Mouse (Mus musculus) G1E (cell line): ENCODE data around the gene Map1lc3a. TPM values are rescaled to one million over a fixed set of nuclear protein-coding genes. Genes with fewer than 3 reads are reported as not detected.

Experiments used
- ATAC-seq: 2 replicates; pipeline ENCODE4 v1.8.0; 2016; ENCODE audit warnings: mild to moderate bottlenecking; ENCODE audit not compliant: insufficient number of reproducible peaks, poor library complexity, low FRiP score, severe bottlenecking; ENCODE audit errors: extremely low read depth
- DNase-seq: peaks from one replicate; pipeline ENCODE4 v3.0.0; 2012; ENCODE audit warnings: low spot score
- H3K27me3 ChIP-seq: 2 replicates; pipeline ENCODE4 v1.6.1; 2012; ENCODE audit warnings: mild to moderate bottlenecking, low read length, inconsistent platforms; ENCODE audit not compliant: insufficient read depth
- H3K36me3 ChIP-seq: replicated peaks from 2 replicates; pipeline ENCODE3; 2012; ENCODE audit warnings: mild to moderate bottlenecking, inconsistent platforms
- H3K4me1 ChIP-seq: 2 replicates; pipeline ENCODE4 v1.6.1; 2012; ENCODE audit warnings: low read depth, low read length, inconsistent platforms, mixed read lengths; ENCODE audit not compliant: insufficient read depth
- H3K4me3 ChIP-seq: 2 replicates; pipeline ENCODE4 v1.5.1; 2012; ENCODE audit warnings: low read depth, mild to moderate bottlenecking, inconsistent platforms, low read length, moderate library complexity, mixed read lengths
- H3K9me3 ChIP-seq: replicated peaks from 2 replicates; pipeline ENCODE4 v1.6.1; 2012; ENCODE audit warnings: inconsistent platforms
- CTCF ChIP-seq: IDR thresholded peaks from 2 replicates; pipeline ENCODE4 v1.5.1; 2012; ENCODE audit warnings: low read depth, low read length, inconsistent platforms, mixed read lengths
- GATA1 ChIP-seq: IDR thresholded peaks from 2 replicates; pipeline ENCODE4 v1.6.1; 2012; ENCODE audit warnings: borderline replicate concordance, low read length, inconsistent platforms, mixed read lengths
- GATA2 ChIP-seq: IDR thresholded peaks from 2 replicates; pipeline ENCODE4 v1.6.1; 2012; ENCODE audit warnings: low read depth, low read length, inconsistent platforms, borderline replicate concordance
- POLR2AphosphoS5 ChIP-seq: IDR thresholded peaks from 2 replicates; pipeline ENCODE4 v1.6.1; 2012; ENCODE audit warnings: low read depth, low read length, inconsistent platforms; ENCODE audit not compliant: insufficient replicate concordance
- TAL1 ChIP-seq: conservative IDR thresholded peaks from 2 replicates; pipeline ENCODE4 v1.6.1; 2012; ENCODE audit warnings: low read depth, low read length, inconsistent platforms, mixed read lengths
- polyA plus RNA-seq: library from polyadenylated mRNA; stranded (reverse); fragments of >175 nt; gene quantifications from 2 replicates; pipeline ENCODE4 v1.2.3, GENCODE M21; 2012
- total RNA-seq, 2 experiments: library from RNA; stranded (forward) in 1 of 2; stranded (reverse) in 1 of 2; fragments of 200-1000 nt in 1 of 2; fragments of >200 nt in 1 of 2; fragmentation: Nextera tagmentation in 1 of 2; gene quantifications; 2 replicates each; pipeline ENCODE4 v1.2.3; 2014 to 2017

Gene Map1lc3a
- total and polyA plus RNA-seq, 3 experiments, result 2.3 to 7.1 TPM; not detected in 1

- H3K27me3 ChIP-seq, result no peaks in the 10 kb centered on the region
- H3K4me3 ChIP-seq, result no peak overlapping the region
- DNase-seq (no peak), ATAC-seq (no peak)
- no peaks in the 10 kb centered on the region for H3K9me3 ChIP-seq
- TF ChIP-seq GATA2 (no peak), GATA1 (no peak), POLR2AphosphoS5 (no peak), CTCF (no peak), TAL1 (no peak)
- H3K4me1 ChIP-seq, result peaks cover 3% of the 10 kb centered on the region
- peaks cover 58% of the 10 kb centered on the region for H3K36me3 ChIP-seq
These were observed 44.5 kb downstream of the Map1lc3a start for GRCm38 (mm10) chr2:155320596-155320995.

GRCm38 (mm10) chr2:155326001-155326400, 49.9 kb downstream of the Map1lc3a start:
- Histone ChIP-seq H3K36me3 (peaks cover 51% of the 10 kb centered on the region), H3K4me1 (no peaks in the 10 kb centered on the region), H3K9me3 (no peaks in the 10 kb centered on the region), H3K4me3 (no peak overlapping the region), H3K27me3 (no peaks in the 10 kb centered on the region)
- DNase-seq, result no peak
- TF ChIP-seq POLR2AphosphoS5 (no peak), GATA2 (no peak), CTCF (no peak), TAL1 (no peak)
- no peak for ATAC-seq

Other genes starting within 250 kb of the Map1lc3a start
- gene Ahcy, start 201.8 kb upstream of the Map1lc3a start, total RNA-seq (2014; fragmentation: Nextera tagmentation), result 73.3 and 86.1 TPM in 2 replicates
- 13.5 and 13.7 TPM in 2 replicates for gene Ahcy, start 201.8 kb upstream of the Map1lc3a start, total RNA-seq (2017)
- gene Ahcy, start 201.8 kb upstream of the Map1lc3a start, polyA plus RNA-seq, result 11.7 and 31.8 TPM in 2 replicates
- gene Itch, start 142.8 kb upstream of the Map1lc3a start, total RNA-seq (2014; fragmentation: Nextera tagmentation), result 65.6 and 66.5 TPM in 2 replicates
- gene Itch, start 142.8 kb upstream of the Map1lc3a start, total RNA-seq (2017), result 53.9 and 63.4 TPM in 2 replicates
- 1.8 TPM in 2 replicates for gene Itch, start 142.8 kb upstream of the Map1lc3a start, polyA plus RNA-seq
- 291 and 350 TPM in 2 replicates for gene Dynlrb1, start 39.8 kb upstream of the Map1lc3a start, total RNA-seq (2014; fragmentation: Nextera tagmentation)
- 176 and 200 TPM in 2 replicates for gene Dynlrb1, start 39.8 kb upstream of the Map1lc3a start, total RNA-seq (2017)
- 55.5 and 117 TPM in 2 replicates for gene Dynlrb1, start 39.8 kb upstream of the Map1lc3a start, polyA plus RNA-seq
- 43.3 and 49.1 TPM in 2 replicates for gene Pigu, start 81.1 kb downstream of the Map1lc3a start, total RNA-seq (2014; fragmentation: Nextera tagmentation)
- 28.5 TPM in 2 replicates for gene Pigu, start 81.1 kb downstream of the Map1lc3a start, total RNA-seq (2017)
- 12.3 and 13.0 TPM in 2 replicates for gene Pigu, start 81.1 kb downstream of the Map1lc3a start, polyA plus RNA-seq
- 6.2 and 8.6 TPM in 2 replicates for gene Trp53inp2, start 104.8 kb downstream of the Map1lc3a start, total RNA-seq (2014; fragmentation: Nextera tagmentation)
- gene Trp53inp2, start 104.8 kb downstream of the Map1lc3a start, total RNA-seq (2017), result 3.3 and 4.4 TPM in 2 replicates
- gene Trp53inp2, start 104.8 kb downstream of the Map1lc3a start, polyA plus RNA-seq, result 2.3 and 2.8 TPM in 2 replicates
- 89.8 and 99.2 TPM in 2 replicates for gene Ncoa6, start 197.6 kb downstream of the Map1lc3a start, total RNA-seq (2014; fragmentation: Nextera tagmentation)
- 15.0 and 15.7 TPM in 2 replicates for gene Ncoa6, start 197.6 kb downstream of the Map1lc3a start, total RNA-seq (2017)
- 47.3 and 48.8 TPM in 2 replicates for gene Ncoa6, start 197.6 kb downstream of the Map1lc3a start, polyA plus RNA-seq
- gene Acss2, start 241.7 kb downstream of the Map1lc3a start, total RNA-seq (2014; fragmentation: Nextera tagmentation), result 56.9 and 66.9 TPM in 2 replicates
- gene Acss2, start 241.7 kb downstream of the Map1lc3a start, total RNA-seq (2017), result 69.8 and 78.6 TPM in 2 replicates
- gene Acss2, start 241.7 kb downstream of the Map1lc3a start, polyA plus RNA-seq, result 32.9 and 42.0 TPM in 2 replicates
- not detected in 2 replicates for gene Ggt7, start 241.9 kb downstream of the Map1lc3a start, total RNA-seq (2014; fragmentation: Nextera tagmentation)
- gene Ggt7, start 241.9 kb downstream of the Map1lc3a start, total RNA-seq (2017), result not detected in 2 replicates
- not detected in 2 replicates for gene Ggt7, start 241.9 kb downstream of the Map1lc3a start, polyA plus RNA-seq